Mouse (Mus musculus): ENCODE data around the gene Os9. TPM values are rescaled to one million over a fixed set of nuclear protein-coding genes. Genes with fewer than 3 reads are reported as not detected.
"Not testable (repeated sequence)": the region's sequence is repeated elsewhere in the genome, so short reads cannot be mapped to it uniquely, and the experiment has no call there.

Os9 gene
- polyA plus RNA-seq, 1 experiment from 2014 or later, result 100 TPM

DNA sequence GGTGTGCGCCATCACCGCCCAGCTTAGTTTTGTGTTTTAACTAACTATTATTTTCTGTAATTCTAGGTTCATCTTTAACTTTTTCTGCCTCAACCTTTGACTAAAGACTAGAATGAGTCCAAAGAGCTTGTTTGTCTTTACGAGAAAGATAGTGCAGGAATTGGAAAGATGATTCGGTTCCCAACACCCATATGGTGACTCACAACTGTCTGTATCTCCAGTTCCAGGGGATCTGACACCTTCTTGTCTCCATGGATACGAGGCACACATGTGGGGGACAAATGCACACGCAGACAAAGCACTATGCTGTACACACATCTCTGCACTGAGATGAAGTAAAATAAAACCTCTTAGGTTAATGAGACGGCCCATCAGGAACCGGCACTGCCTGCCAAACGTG is 39.1 kb upstream of the Os9 start:
- 77% methylated on average over 9 of the region's 9 CpGs for WGBS
- H3K4me3 ChIP-seq (replicated peaks), result no peak overlapping the region
- no peaks in the 10 kb centered on the region for H3K4me1 ChIP-seq
- H3K27ac ChIP-seq, result no peak overlapping the region
- peaks cover 8% of the 10 kb centered on the region for H3K27me3 ChIP-seq (replicated peaks)
- no peak for ATAC-seq (ENCODE audit: insufficient read depth, low FRiP score, low read depth)
- no peaks in the 10 kb centered on the region for H3K36me3 ChIP-seq
- H3K4me2 ChIP-seq, result no peak overlapping the region
- no peak overlapping the region for H3K9ac ChIP-seq
- no peaks in the 10 kb centered on the region for H3K9me3 ChIP-seq

DNA sequence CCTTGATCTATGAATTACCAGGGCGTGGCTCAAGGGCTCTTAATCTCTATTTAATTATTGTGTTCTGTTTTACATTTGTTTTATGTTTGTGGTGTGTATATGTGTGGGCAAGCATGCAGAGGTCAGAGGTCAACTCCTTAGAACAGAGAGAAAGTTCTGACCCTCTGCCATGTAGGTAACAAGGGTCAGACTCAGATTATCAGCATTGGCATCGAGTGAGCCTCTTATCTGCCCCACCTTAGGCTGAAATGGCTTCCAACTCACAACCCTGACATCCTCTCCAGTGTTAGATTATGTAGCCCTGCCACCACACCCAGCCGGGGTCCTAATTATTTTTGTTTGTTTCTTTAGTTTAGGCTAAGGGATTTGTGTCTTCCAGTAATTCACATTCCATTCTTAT is 37.5 kb upstream of the Os9 start:
- 61% methylated on average over 3 of the region's 3 CpGs for WGBS
- no peak overlapping the region for H3K27ac ChIP-seq
- no peak overlapping the region for H3K4me3 ChIP-seq (replicated peaks)
- H3K9me3 ChIP-seq, result no peaks in the 10 kb centered on the region
- H3K36me3 ChIP-seq, result no peaks in the 10 kb centered on the region
- H3K27me3 ChIP-seq (replicated peaks), result no peaks in the 10 kb centered on the region
- H3K9ac ChIP-seq, result no peak overlapping the region
- no peaks in the 10 kb centered on the region for H3K4me1 ChIP-seq
- H3K4me2 ChIP-seq, result no peak overlapping the region
- ATAC-seq (ENCODE audit: insufficient read depth, low FRiP score, low read depth), result no peak; the same call in 1 of the 2 replicates

DNA sequence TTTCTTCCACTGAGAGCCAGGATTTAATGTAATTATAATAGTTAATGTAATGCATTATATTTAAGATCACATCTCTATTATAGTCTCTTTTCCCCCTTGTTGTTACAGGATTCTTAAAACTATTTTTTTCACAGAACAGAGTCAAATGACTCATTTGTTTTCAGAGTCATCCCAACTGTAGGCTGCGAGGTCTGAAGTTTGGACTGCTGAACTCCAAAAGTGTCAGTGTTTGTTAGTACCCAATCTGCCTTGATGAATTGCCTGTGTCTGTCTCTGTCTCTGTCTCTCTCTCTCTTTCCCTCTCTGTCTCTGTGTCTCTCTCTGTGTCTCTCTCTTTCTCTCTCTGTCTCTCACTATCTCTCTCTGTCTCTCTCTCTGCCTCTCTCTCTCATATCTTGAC is 35.6 kb upstream of the Os9 start:
- Histone ChIP-seq H3K27me3 (replicated peaks) (no peaks in the 10 kb centered on the region), H3K4me1 (no peaks in the 10 kb centered on the region), H3K4me3 (replicated peaks) (no peak overlapping the region), H3K4me2 (no peak overlapping the region), H3K27ac (no peak overlapping the region), H3K36me3 (no peaks in the 10 kb centered on the region), H3K9me3 (no peaks in the 10 kb centered on the region), H3K9ac (no peak overlapping the region)
- ATAC-seq (ENCODE audit: insufficient read depth, low FRiP score, low read depth), result no peak
- 61% methylated on average over 1 of the region's 1 CpGs for WGBS

DNA sequence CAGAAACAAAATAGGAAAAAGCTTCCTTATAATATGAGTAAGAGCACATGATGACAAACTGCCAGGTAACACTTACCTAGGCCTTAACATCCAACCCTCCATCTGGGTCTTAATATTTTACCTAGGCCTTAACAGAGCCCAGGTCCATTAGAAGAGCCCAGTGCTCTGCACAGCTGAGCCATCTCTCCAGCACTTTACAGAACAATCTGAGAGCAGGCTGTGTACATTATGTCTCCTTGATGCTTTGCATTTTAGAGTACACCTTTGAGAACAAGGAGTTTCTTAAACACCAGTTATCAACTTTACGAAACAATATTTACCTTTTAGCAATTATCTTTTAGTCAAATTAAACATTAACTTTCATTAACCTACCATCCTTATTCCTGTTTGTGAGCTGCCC is 35.2 kb upstream of the Os9 start:
- ATAC-seq (ENCODE audit: insufficient read depth, low FRiP score, low read depth), result peak; percentile 61; the same call in 1 of the 2 replicates
- Histone ChIP-seq H3K27me3 (replicated peaks) (no peaks in the 10 kb centered on the region), H3K27ac (peak overlapping the region; percentile 64; the same call in 1 of the 2 replicates), H3K9ac (no peak overlapping the region), H3K4me2 (no peak overlapping the region), H3K4me1 (no peaks in the 10 kb centered on the region), H3K4me3 (replicated peaks) (no peak overlapping the region), H3K36me3 (no peaks in the 10 kb centered on the region), H3K9me3 (no peaks in the 10 kb centered on the region)
- 62% methylated on average over 1 of the region's 1 CpGs for WGBS

DNA sequence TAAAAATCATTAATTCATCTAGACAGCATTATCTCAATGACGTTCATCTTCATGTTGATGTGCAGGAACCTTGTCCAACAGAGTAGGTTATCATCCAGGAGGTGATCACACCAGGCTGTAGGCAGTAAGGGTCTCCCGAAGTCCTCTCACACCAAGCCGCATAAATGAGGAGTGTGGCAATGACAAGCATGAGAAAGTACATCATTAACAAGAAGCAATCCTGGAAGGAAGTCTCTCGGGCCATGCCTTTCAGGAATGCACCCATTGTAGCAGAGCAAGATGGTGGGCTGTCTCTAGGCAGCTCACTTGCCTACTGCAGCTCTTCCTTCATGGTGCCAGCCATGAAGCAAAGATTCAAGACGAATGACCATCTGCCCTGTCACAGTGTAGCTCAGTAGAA is 33.7 kb upstream of the Os9 start:
- Histone ChIP-seq H3K36me3 (no peaks in the 10 kb centered on the region), H3K4me2 (no peak overlapping the region), H3K27me3 (replicated peaks) (no peaks in the 10 kb centered on the region), H3K4me1 (no peaks in the 10 kb centered on the region), H3K4me3 (replicated peaks) (no peak overlapping the region), H3K9ac (no peak overlapping the region), H3K27ac (no peak overlapping the region), H3K9me3 (no peaks in the 10 kb centered on the region)
- no peak for ATAC-seq (ENCODE audit: insufficient read depth, low FRiP score, low read depth)
- 78% methylated on average over 5 of the region's 5 CpGs for WGBS

DNA sequence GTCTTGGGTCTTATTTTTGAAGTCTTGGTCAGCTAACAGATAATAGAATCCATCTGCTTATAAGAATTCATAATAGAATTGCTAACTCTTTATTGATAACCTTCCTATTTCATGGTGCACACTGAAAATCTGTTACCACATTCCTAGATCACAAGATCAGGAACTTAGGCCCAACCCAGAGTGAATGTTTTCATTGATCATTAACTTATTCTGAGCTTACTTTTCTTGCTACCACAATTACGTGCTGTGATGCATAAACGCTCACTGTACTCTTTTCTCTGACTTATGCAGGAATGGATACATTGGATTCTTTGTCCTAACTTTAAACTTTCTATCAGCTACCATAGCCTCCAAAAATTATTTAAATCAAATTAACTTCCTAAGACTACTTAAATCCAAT is 33.3 kb upstream of the Os9 start:
- 82% methylated on average over 2 of the region's 2 CpGs for WGBS
- no peak overlapping the region for H3K4me2 ChIP-seq
- no peaks in the 10 kb centered on the region for H3K4me1 ChIP-seq
- H3K27ac ChIP-seq, result no peak overlapping the region
- no peaks in the 10 kb centered on the region for H3K36me3 ChIP-seq
- no peak for ATAC-seq (ENCODE audit: insufficient read depth, low FRiP score, low read depth)
- H3K9ac ChIP-seq, result no peak overlapping the region
- H3K9me3 ChIP-seq, result no peaks in the 10 kb centered on the region
- no peaks in the 10 kb centered on the region for H3K27me3 ChIP-seq (replicated peaks)
- no peak overlapping the region for H3K4me3 ChIP-seq (replicated peaks)

DNA sequence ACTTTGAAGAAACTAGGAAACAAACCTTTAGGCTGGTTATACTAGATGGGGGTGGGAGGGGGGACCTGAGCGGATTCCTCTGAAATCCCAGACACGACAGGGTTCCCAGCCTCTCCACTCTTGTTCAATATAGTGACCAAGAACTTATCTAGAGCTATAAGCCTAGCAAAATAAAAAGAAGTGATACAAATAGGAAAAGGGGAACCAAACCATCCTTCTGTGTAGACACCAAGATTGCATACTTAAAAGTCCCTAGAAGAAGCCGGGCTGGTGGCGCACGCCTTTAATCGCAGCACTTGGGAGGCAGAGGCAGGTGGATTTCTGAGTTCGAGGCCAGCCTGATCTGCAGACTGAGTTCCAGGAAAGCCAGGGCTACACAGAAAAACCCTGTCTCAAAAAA is 32.4 kb upstream of the Os9 start:
- H3K27me3 ChIP-seq (replicated peaks), result no peaks in the 10 kb centered on the region
- no peak overlapping the region for H3K27ac ChIP-seq
- H3K4me3 ChIP-seq (replicated peaks), result no peak overlapping the region
- 96% methylated on average over 7 of the region's 7 CpGs for WGBS
- no peak overlapping the region for H3K9ac ChIP-seq
- no peak for ATAC-seq (ENCODE audit: insufficient read depth, low FRiP score, low read depth)
- no peaks in the 10 kb centered on the region for H3K9me3 ChIP-seq
- no peaks in the 10 kb centered on the region for H3K36me3 ChIP-seq
- no peak overlapping the region for H3K4me2 ChIP-seq
- H3K4me1 ChIP-seq, result no peaks in the 10 kb centered on the region

DNA sequence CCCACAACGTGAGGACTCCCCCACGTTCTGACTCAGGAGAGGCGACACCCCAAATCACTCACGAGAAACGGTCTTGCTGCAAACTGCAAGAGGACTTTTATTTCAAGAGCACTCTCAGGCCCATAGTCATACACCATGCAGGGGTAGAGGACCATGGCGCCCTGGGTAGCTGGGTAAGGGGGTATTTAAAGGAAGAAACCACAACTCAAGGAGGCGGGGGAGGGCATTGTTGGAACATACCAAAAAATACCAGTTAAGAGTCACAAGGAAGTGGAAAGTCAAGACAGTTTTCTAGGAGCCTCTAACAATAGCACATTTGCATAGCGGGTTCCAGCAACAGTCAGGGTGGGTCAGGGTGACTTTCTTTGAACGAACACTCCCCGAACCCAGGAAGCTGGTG is 31.6 kb upstream of the Os9 start:
- not testable (repeated sequence) for H3K4me3 ChIP-seq (replicated peaks); H3K27ac ChIP-seq; H3K9ac ChIP-seq; H3K36me3 ChIP-seq; H3K4me2 ChIP-seq; H3K9me3 ChIP-seq; H3K27me3 ChIP-seq (replicated peaks); H3K4me1 ChIP-seq; ATAC-seq (ENCODE audit: insufficient read depth, low FRiP score, low read depth)
- WGBS, result 85% methylated on average over 10 of the region's 10 CpGs

DNA sequence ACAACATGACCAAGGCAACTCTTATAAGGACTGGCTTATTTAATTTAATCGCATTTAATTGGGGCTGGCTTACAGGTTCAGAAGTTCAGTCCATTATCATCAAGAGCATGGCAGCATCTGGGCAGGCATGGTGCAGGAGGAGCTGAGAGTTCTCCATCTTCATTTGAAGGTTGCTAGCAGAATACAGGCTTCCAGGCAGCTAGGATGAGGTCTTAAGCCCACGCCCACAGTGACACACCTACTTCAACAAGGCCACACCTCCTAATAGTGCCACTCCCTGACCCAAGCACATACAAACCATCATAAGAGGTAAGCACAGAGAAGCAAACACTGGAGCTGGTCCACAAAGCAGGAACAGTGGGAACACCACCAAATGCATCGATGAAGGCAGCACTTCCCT is 30.3 kb upstream of the Os9 start:
- H3K36me3 ChIP-seq; H3K9ac ChIP-seq; ATAC-seq (ENCODE audit: insufficient read depth, low FRiP score, low read depth); H3K4me1 ChIP-seq; H3K27ac ChIP-seq; H3K9me3 ChIP-seq; H3K4me3 ChIP-seq (replicated peaks); H3K4me2 ChIP-seq; H3K27me3 ChIP-seq (replicated peaks): not testable (repeated sequence)
- WGBS, result 87% methylated on average over 3 of the region's 3 CpGs

DNA sequence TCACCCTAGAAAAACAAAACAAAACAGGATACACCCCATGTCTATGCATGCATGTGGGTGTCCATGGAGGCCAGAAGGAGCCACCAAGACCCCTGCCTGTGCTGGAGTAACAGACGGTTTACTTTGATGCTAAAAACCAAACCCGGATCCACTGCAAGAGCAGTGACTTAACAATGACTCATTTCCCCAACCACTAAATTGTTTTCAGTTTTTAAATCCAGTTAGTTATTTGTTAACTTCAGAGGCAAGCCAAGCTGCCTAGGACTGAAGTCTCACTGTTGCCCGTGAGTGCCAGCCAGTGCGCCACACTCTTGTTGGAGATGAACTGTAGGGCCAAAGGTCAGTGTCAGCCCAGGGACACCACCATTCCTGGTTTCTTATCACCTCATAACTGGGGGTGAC is 29.5 kb upstream of the Os9 start:
- no peak for ATAC-seq (ENCODE audit: insufficient read depth, low FRiP score, low read depth)
- Histone ChIP-seq H3K9me3 (no peaks in the 10 kb centered on the region), H3K9ac (no peak overlapping the region), H3K27me3 (replicated peaks) (no peaks in the 10 kb centered on the region), H3K4me2 (no peak overlapping the region), H3K36me3 (no peaks in the 10 kb centered on the region), H3K27ac (no peak overlapping the region), H3K4me3 (replicated peaks) (no peak overlapping the region), H3K4me1 (no peaks in the 10 kb centered on the region)
- 78% methylated on average over 4 of the region's 4 CpGs for WGBS

DNA sequence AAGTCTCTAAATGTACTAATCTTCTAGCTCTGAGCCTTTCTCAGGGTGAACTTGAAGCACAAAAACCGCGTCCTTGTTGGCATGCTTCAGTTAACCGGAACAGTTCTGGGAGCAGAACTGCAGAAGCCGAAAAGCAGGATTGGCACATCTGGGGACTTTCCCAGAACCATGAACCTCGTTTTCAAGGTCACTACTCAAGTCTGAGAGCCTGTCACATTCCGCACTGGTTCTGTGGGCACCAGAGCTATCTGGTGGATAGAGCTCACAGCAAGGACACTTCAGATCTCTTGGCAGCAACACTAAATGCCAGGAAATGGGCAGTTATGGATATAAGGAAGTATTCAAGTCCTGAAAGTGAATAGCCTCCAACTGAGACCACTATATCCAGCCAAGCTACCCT is 26.2 kb upstream of the Os9 start:
- Histone ChIP-seq H3K4me1 (no peaks in the 10 kb centered on the region), H3K27ac (no peak overlapping the region), H3K4me3 (replicated peaks) (no peak overlapping the region), H3K36me3 (no peaks in the 10 kb centered on the region), H3K9me3 (no peaks in the 10 kb centered on the region), H3K9ac (no peak overlapping the region), H3K27me3 (replicated peaks) (no peaks in the 10 kb centered on the region), H3K4me2 (no peak overlapping the region)
- 80% methylated on average over 6 of the region's 6 CpGs for whole genome bisulfite sequencing
- ATAC-seq (ENCODE audit: insufficient read depth, low FRiP score, low read depth), result no peak

DNA sequence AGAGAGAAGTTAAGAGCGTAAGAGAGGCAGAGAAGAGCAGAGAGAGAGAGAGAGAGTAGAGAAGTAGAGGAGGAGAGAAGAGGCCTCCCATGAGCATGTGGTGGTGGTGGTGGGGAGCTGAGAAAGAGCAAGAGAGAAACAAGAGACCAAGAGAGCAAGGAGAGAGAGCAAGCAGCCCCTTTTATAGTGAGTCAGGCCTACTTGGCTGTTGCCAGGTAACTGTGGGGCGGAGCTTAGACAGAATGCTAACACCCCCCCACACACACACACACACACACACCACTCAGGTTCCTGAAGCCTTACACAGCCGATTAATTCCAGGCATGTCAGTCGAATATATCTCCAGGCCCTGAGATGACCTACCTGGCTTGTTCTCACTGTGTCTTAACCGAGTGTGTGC is 24.4 kb upstream of the Os9 start:
- H3K9me3 ChIP-seq, result no peaks in the 10 kb centered on the region
- no peaks in the 10 kb centered on the region for H3K27me3 ChIP-seq (replicated peaks)
- WGBS, result 73% methylated on average over 5 of the region's 5 CpGs
- H3K4me2 ChIP-seq, result no peak overlapping the region
- no peak for ATAC-seq (ENCODE audit: insufficient read depth, low FRiP score, low read depth)
- H3K27ac ChIP-seq, result no peak overlapping the region
- H3K4me1 ChIP-seq, result no peaks in the 10 kb centered on the region
- H3K36me3 ChIP-seq, result no peaks in the 10 kb centered on the region
- H3K4me3 ChIP-seq (replicated peaks), result no peak overlapping the region
- no peak overlapping the region for H3K9ac ChIP-seq

DNA sequence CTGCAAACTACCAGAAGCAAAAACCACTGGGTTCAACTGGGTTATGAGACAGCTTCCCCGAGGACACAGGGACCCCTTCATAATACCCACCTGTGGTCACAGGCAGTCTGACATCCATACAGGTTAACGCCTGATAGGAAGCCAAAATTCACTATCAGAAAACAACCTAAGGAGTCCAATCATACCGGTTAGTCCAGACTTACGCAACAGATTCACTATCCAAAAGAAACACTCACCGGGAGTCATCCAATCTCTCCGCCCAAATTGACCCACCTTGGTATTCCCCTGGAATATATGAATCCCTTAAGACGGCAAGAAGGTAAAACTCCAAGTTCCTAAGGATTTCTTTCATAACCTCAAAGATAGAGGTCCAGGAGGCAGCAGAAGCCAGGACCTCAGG is 23.6 kb upstream of the Os9 start:
- Histone ChIP-seq H3K9me3 (no peaks in the 10 kb centered on the region), H3K27ac (no peak overlapping the region), H3K9ac (no peak overlapping the region), H3K4me3 (replicated peaks) (no peak overlapping the region), H3K36me3 (no peaks in the 10 kb centered on the region), H3K27me3 (replicated peaks) (no peaks in the 10 kb centered on the region), H3K4me2 (no peak overlapping the region), H3K4me1 (no peaks in the 10 kb centered on the region)
- 84% methylated on average over 7 of the region's 7 CpGs for WGBS
- ATAC-seq (ENCODE audit: insufficient read depth, low FRiP score, low read depth), result no peak

Measured in stomach, embryonic 15.5 days (tissue).